Mouse (Mus musculus) bone marrow, adult 2 months (tissue): Measurements from ENCODE around the gene Tubg2.

Source experiments
- CTCF ChIP-seq: fragments of 200-500 bp; IDR thresholded peaks from 2 replicates; pipeline ENCODE4 v1.5.1; 2011; ENCODE audit warnings: low read length, control low read depth; ENCODE audit not compliant: control insufficient read depth, insufficient read depth
- POLR2A ChIP-seq: fragments of 200-500 bp; IDR thresholded peaks from 2 replicates; pipeline ENCODE4 v1.6.1; 2011; ENCODE audit warnings: low read depth, mild to moderate bottlenecking, control low read depth, low read length, borderline replicate concordance; ENCODE audit not compliant: control insufficient read depth

GRCm38 (mm10) chr11:101200986-101201385, 45.3 kb downstream of the Tubg2 start:
- TF ChIP-seq POLR2A (no peak), CTCF (peak; percentile 79)
